Mouse (Mus musculus) spleen, postnatal 36 days (tissue): Measurements from ENCODE around the gene Rufy3.
"Not testable (repeated sequence)": the region's sequence is repeated elsewhere in the genome, so short reads cannot be mapped to it uniquely, and the experiment has no call there.

Source experiments
- DNase-seq, 2 experiments: peaks; one replicate each; pipeline ENCODE4 v3.0.0; 2022; ENCODE audit warnings: low spot score in 2 of 2, mixed read lengths in 1 of 2

Gene Rufy3

GRCm38 (mm10) chr5:88564501-88565147 lies at the start of gene Rufy3:
Rufy3 (plus strand) TSS chr5:88565040.
- peak; percentile 81 to 85 for DNase-seq

GRCm38 (mm10) chr5:88519232-88519631 lies 45.6 kb upstream of the Rufy3 start:
- DNase-seq, result peak; percentile 11 to 27

- DNase-seq, result no peak
Observed at GRCm38 (mm10) chr5:88527657-88528056, 37.2 kb upstream of the Rufy3 start, which contains the start of gene Jchain. Jchain (minus strand) TSS chr5:88527891.

GRCm38 (mm10) chr5:88530908-88531307 lies 33.9 kb upstream of the Rufy3 start:
- no peak for DNase-seq

GRCm38 (mm10) chr5:88534697-88535096 lies 30.1 kb upstream of the Rufy3 start:
- DNase-seq, result no peak

- no peak for DNase-seq
Observed at GRCm38 (mm10) chr5:88540845-88541244, 24.0 kb upstream of the Rufy3 start.

- peak; percentile 24 to 27 for DNase-seq
Observed at GRCm38 (mm10) chr5:88542651-88543282, 22.1 kb upstream of the Rufy3 start.

- not testable (repeated sequence) for DNase-seq
Observed at GRCm38 (mm10) chr5:88544411-88544810, 20.4 kb upstream of the Rufy3 start.

- no peak for DNase-seq
Observed at GRCm38 (mm10) chr5:88545536-88545935, 19.3 kb upstream of the Rufy3 start.

- no peak for DNase-seq
Observed at GRCm38 (mm10) chr5:88553271-88554085, 11.4 kb upstream of the Rufy3 start.

- peak; percentile 90 to 94 for DNase-seq
Observed at GRCm38 (mm10) chr5:88554086-88554886, 10.6 kb upstream of the Rufy3 start, which contains the start of gene Utp3. Utp3 (plus strand) TSS chr5:88554462.

GRCm38 (mm10) chr5:88558991-88559390 lies 5.8 kb upstream of the Rufy3 start:
- no peak for DNase-seq

GRCm38 (mm10) chr5:88561080-88561814 lies 3.6 kb upstream of the Rufy3 start:
- peak in 1 of 2 experiments; percentile 25 for DNase-seq

- DNase-seq, result no peak
Observed at GRCm38 (mm10) chr5:88562863-88563780, 1.7 kb upstream of the Rufy3 start.

- peak; percentile 30 to 37 for DNase-seq
Observed at GRCm38 (mm10) chr5:88565148-88566033, 551 bp downstream of the Rufy3 start.

GRCm38 (mm10) chr5:88566034-88566841 lies 1.4 kb downstream of the Rufy3 start:
- DNase-seq, result no peak

- no peak for DNase-seq
Observed at GRCm38 (mm10) chr5:88569541-88569940, 4.7 kb downstream of the Rufy3 start.

- DNase-seq, result no peak
Observed at GRCm38 (mm10) chr5:88574829-88575228, 10.0 kb downstream of the Rufy3 start.
